Mouse (Mus musculus) adrenal gland, adult 2 months (tissue): ENCODE measurements around the gene Trappc3l. TPM values are rescaled to one million over a fixed set of nuclear protein-coding genes. Genes with fewer than 3 reads are reported as not detected.

Experiments
- DNase-seq: peaks from one replicate; pipeline ENCODE4 v3.0.0; 2021
- polyA plus RNA-seq: library from polyadenylated mRNA; depleted of rRNA; stranded (reverse); fragments of >200 nt; gene quantifications from 2 replicates; pipeline ENCODE4 v1.2.3, GENCODE M21; 2012
- total RNA-seq, 2 experiments: library from RNA; stranded (reverse); gene quantifications; 2 replicates each; pipeline ENCODE4 v1.2.3; 2021

Trappc3l gene
- total and polyA plus RNA-seq, 3 experiments: not detected

DNA sequence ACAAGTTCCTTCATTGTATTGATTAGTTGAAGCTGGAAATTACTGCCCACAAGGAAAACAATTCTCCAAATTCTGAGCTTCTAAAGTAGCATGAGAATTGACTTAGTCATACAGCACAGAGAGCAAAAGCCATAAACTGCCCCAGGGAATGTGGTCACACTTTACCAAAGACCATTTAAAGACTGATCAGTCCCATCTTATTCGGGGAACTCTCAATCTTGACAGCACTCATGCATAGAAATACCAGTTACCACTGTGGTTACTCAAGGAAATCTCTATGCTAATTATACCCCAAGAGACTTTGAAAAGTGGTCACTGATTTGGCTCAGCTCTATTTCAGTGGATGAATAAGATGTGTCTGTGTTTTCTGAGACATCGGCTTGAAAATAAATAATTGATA is 57.8 kb downstream of the Trappc3l start:
- no peak for DNase-seq

DNA sequence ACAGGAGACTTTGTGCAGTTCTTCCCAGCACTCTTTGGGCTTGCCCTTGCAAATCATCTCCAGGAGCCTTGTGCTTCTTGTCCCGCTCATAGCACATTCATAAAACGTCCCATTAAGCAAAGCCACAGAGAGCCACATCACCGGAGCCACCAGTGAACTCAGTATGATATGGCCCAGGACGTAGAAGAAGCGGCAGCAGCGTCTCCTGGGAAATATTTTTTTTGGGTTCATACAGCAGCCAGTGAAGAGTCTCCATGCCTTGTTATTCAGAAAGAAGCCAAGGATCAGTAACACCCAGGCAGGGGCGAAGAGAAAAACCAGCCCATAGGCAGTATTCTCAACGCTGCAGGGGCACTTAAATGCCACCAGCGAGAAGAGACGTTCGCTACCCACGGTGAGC is 58.6 kb downstream of the Trappc3l start:
- no peak for DNase-seq

DNA sequence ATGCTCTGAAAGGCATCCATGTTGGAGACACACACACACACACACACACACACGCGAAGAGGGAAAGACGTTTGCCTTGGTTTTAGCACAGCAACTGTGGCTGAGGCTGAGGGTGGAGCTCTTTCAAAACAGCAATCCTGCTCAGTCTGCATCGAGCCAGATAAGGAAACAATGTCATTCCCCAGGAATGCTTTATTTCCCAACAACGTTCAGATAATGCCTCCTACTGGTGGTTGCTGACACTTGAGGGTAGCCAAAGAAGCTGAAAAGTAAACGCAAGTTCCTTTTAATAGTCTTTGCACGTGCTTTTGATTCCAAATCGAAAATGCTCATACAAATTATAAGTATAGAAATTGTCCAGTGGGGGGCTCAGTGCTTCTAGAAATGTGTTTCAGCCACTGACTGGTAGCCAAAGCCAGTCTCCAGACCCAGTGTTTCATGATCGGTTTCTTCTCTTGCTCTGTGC is 59.1 kb downstream of the Trappc3l start, which contains the start of gene Calhm5:
Gene Calhm5 (minus strand): TSS at position 102 of the 466 bp plus-strand sequence.
- peak; percentile 50 for DNase-seq

DNA sequence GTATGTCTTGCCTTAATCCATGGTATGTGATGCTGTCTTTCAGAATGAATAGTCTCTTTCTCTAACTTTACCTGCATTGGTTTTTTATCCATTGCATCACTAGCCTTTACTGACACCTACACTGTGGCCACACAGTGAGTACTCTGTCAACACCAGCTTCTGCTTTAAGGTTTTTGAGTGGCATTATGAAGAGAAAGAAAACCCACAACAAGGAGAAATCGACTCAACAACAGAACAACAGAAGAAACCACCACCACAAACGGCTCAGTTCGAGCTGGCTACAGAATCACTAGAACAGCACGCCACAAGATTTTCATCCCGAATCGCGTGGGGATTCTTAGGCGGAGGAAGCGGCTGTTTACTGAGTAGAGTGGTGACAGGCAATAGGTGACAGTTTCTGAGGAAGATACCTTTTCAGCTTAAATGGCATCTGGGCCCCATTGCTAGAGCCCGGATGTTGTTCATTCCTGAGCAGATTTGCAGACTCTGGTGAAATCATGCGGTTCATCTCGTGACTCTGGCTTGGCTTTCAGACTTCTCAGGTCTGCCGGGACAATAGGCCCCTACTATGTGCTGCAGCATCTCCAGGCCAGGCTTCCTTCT is 73.6 kb downstream of the Trappc3l start:
- no peak for DNase-seq

DNA sequence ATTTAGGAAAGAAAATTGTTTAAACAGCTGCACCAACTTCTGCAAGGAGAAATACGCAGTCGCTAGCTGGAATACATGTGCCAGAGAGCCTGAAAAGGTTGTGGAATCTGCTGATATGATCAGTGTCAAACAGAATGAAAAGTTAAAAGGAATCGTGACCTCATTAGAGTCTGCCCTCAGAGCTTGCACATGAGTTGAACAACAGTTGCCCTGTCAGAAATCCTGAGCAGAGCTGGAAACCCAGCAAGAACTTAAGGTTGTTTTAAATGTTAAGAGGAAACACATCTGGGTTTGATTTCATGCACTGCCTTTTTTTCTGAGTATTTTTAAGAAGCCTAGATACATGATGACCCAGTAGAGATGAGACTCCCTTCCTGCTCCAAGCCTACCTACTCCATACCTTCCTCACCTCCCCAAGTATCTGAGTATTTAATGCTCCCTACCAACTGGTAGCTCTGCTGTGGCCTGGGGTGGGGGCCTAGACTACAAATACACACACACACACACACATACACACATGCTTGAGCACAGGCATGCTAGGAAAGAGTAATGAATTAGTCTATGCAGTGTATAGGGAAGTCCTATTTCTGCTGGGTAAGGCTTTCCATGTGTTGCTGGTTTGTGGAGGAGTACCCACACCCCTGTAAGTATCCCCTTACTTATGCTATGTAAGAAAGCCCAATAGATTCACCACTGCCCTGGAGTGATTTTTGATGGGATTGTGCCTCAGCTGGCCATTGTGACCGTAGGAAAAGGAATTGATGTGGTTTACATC is 74.8 kb downstream of the Trappc3l start:
- no peak for DNase-seq

DNA sequence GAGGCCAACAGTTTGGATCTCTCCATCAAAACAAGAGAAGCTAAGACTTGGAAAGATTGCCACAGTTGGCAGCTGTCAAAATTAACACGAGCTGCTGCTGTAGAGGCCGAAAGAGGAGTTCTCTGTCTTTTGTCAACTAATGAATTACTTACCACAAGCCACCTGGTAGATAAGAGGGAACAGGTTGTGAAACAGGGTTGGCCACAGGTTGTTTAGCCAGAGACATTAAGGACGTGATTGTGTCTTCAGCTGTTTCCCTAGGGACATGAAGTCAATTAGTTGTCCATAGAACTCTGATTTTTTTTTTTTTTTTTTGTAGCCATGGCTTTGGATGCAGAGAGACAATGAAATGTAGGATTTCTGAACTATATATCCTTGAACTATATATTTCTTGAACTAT is 79.7 kb downstream of the Trappc3l start:
- no peak for DNase-seq

DNA sequence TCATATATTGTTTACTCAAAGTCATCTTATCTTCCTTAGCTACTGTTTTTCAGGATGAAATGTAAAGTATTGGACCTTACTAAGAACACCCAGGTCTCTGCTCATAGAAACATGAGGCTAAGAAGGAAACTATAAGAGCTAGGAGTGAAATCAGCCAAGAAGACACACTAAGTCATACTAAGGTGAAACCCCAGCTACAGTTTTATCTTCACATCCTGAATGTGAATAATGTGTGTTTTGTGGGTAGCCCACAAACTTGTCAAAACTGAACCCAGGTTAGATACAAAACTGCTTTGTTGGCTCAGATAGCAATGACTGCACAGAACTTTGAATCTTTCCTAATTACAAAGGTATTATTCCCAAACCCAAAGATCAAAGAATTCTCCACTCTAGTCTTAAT is 80.4 kb downstream of the Trappc3l start:
- no peak for DNase-seq

DNA sequence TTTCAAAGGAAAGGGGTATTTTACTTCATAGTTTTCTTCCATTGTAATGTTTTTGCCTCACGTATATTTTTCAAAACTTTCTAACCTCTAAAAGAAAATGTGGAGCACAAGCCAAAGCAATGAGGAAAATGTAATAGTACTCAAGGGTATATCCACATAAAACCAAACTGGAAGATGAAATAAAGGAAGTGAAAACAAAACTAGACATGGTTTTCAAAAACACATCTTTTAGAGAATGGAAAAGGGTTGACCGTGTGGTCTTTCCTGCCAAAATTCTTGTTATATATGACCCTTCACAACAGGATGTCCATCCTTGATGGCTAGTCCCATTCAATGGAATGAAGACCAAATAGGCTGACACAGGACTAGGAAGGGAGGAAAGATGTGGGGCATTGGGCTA is 81.0 kb downstream of the Trappc3l start:
- no peak for DNase-seq

DNA sequence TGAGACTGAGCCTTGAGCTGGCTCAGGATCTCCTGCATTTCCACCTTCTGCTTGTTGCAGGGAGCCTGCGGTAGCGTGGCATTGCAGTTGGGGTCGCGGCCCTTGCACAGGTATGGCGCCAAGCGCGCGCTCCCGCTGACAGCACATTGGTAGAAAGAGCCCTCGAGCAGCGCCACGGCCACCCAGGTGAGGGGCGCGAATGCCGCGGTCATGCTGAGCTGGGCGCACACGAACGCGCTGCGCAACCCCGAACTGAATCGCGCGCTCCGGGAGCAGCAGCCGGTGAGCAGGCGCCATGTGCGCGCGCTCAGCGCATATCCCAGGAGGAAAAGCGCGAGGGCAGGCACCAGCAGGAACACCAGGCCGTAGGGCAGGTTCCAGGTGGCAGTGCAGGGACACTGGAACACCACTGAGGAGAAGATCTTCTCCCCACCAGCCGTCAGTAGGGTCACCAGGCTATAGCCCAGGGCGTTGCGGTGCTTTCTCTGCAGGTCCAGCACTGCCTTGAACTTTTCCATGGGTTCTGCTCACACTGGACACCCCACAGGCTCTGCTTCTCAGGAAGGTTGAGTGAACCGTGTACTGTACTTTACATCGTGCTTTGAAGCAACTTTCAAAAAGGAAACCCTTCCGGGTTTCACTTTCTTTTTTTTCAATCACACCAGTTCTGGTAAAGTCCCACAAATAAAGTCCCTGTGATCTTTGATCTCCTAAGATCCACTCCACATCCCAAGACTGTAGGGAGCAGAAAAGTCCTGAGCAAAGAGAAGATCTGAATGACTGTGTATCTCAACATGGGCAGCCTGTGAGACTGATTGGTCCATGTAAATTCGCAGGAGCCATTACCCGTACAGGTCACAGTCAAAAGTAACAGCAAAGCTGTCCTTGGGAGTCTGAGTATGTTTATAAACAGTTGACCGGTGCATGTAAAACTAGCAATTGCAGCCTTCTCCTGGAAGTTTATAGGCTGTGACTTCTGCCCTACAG is 90.3 kb downstream of the Trappc3l start, which contains the start of gene Calhm6:
Gene Calhm6 (minus strand): TSS at position 593 of the 987 bp plus-strand sequence.
- peak; percentile 53 for DNase-seq

DNA sequence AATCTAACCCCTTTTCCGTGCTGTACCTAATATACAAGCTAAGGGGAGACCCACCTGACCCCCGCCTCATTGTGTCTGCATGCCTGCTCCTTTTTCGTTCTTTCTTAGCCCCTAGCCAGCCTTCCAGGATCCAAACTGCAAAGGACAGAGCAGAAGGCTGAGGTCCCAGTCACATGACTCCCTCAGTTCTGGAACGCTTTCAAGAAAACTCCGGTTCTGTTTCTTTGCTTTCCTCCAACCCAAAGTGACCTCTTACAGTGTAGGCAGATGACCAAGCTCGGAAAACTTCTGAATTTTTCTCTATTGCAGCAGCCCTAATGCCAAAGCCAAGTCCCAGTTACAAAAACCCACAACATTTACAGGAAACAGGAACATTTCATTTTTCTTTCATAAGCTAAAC is 91.0 kb downstream of the Trappc3l start:
- DNase-seq: peak; percentile 49

DNA sequence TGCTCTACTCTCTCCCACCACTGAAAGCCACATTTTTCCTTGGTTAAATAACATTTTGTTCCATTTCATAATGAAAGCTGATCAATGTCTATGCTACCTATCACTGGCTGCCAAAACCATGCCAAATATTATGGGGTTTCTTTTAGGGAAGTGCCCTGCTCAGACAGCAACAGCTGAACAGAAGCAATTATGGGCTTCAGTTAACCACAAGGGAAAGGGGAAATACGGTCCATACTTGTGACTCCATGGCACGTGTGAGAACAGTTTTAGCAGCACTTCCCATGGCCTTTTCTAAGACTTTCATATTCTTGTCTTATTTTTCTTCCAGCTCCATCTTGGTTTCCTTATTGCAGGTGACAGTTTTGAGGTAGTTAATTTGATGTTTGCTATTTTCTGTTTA is 94.0 kb downstream of the Trappc3l start:
- DNase-seq: no peak

DNA sequence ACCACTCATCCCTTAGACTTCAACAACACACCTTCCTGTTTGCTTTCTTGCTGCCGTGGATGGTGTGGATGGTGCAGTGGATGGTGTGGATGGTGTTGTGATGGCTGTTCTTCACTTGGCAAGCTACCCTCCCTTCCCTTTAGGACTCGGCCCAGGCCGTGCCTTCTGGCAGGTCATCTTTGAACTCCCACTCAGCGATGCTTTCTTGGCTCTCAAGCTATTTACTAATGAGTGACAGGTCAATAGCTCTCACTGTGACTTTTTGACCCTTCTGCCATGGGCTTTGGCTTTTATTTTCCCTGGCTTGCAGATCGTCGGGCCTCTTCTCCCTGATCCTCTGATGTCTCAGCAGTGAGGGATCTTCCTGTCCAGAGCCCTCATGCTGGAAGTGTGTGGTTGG is 99.0 kb downstream of the Trappc3l start:
- no peak for DNase-seq

DNA sequence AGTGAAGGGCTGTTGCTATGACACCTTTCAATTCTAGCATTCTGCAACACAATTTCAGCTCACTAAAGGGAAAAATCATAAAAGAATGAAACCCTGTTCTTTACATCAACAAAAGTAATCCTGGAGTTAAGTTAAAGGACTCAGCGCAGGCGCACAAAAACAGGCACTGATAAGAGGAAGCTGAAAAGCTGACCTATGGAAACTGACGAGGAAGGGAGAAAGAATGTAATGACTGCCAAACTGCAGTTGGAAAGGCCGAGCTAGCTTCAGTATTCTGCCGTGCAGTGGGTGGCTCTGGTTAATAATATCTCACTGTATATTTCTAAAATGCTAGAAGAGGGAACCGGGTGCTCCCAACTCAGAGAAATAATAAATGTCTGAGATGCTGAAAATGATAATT is 100.6 kb downstream of the Trappc3l start:
- DNase-seq: no peak

DNA sequence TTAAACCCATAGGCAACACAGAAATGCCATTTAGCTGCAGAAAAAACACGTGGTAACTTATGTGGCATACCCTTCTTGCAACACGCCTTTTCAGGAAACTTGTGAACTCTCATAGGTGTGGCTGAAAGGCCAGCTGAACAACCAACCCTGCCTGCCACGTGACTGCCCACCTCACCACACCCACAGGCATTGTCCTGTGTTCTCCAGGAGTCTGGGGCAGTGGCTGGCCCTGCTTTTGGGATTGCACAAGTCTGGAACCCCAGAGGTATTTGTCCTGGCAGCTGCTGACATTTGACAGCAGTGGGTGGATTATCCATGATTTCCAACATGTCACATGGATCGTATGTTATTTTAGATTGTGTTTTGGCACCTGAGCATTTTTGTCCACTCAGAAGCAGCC is 102.4 kb downstream of the Trappc3l start:
- peak; percentile 11 for DNase-seq

DNA sequence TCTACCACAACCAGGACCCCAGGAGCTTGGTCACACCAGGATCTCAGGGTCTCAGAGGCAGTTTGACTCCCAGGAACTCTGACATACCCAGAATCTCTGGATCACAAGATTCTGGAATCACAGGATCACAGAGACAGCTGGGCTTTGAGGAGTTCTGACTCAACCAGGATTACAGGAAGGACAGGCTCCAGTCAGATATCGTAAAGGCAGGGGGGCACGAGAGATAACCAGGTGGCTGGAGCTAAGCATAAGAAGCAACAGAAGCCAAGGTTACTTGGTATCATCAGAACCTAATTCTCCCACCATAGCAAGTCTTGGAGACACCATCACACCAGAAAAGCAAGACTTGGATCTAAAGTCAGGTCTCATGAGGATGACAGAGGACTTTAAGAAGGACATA is 104.3 kb downstream of the Trappc3l start:
- no peak for DNase-seq

DNA sequence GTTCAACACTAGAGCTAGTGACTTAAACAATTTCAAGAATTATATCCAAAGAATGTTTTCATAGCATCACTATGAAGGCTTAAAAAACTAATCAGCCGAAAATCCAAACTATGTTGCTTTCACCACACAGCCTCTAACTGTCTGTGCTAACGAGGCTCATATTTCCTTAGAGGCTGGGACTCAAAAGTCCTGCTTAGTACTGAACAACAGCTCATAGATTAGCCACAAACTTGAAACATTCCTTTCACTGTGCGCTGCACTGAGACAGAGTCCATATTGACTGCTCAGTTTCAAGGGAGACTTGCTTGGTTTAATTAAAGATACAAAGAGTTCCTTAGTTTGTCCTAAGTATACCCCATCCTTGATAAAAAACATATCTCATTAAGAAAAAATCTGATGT is 112.4 kb downstream of the Trappc3l start:
- no peak for DNase-seq

DNA sequence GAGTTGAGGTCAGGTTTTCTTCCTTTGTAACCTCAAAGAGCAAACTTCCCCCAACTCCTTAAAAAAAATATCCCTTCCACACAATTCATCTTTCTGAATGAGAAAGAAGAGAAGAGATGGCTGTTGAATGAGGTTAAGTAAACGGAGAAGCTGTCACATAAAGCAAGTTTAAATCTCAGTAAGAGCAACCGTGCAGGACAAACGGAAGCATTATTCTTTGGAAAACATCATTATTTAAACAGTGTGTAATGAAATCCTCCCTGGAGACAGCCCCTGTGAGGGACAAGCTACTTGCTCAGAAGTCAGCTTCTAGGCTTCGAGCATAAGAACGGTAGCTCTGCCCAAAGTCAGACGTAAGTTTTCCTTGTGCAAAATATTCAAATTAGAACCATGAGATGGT is 113.1 kb downstream of the Trappc3l start:
- no peak for DNase-seq

DNA sequence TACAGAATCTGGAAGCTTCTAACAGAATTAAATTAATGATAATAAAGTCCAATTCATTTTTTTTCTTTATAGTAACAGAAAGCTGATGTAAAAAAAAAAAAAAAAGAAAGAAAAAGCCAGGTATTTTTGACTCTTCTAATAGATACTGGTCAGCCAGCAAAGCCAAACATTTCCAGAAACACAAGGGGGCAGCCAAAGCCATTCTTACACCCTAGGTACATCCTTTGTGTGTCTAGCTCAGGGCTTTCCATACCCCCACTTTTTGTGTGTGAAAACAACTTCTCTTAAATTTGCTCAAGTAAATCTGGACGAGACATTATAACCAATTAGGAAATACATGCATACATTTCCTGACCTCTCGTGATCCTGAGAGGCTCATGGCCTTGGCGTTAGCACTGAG is 114.4 kb downstream of the Trappc3l start:
- no peak for DNase-seq

DNA sequence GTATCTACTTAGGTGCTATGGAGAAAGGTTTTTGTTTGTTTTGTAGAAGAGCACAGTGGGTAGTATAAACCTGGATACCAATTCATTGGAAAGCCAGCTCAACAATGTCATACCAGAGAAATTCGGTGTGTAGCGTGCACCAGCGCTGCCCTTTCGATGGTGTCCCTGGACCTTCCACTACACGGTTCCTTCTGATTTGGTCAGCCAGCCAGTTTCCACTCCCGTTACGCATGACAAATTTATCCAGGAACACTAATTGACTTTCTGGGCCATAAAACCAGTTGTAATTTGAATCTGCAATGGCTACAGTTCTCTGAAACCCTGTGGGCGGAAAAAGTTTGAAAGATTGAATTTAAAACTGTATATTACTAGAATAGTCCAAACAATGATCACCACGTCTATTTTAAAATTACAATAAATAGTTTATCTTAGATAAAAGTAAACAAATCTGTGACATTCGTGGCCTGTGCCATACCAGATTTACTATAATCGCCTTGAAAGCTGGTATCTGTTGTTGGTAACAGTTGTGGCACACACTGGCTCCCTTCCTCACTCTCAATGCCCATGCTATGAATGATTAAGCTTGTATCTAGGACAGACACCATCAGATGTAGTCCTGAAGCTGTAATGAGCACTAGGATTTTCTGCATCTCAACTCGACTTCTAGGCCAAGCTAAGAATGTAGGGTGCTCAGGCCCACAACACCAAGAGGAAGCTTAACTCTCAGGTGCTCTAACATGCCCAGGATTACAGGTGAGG is 118.6 kb downstream of the Trappc3l start:
- DNase-seq: no peak
